Mouse (Mus musculus): ENCODE data around the gene Kbtbd12. TPM values are rescaled to one million over a fixed set of nuclear protein-coding genes. Genes with fewer than 3 reads are reported as not detected.

The Kbtbd12 gene
- polyA plus RNA-seq, 1 experiment from 2014 or later = not detected

DNA sequence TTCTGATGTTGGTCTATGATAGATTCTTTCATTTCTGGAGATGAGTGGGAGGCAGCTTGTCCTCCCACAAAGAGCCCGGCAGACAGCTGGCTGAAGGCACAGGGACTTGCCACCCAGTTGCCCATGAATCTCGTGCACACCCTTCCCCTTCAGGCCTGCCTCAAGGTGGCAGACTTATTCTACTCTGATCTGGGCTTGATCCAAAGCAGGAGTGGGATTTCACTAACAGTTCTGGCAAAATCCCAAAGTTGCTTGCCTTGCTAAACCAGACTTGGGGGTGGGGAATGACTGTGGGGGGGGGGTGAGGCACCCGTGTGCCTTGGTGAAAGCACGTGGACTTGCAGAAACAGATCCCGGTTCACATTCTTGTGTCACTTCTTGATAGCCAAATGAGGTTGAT lies 48.2 kb downstream of the Kbtbd12 start:
- H3K9ac ChIP-seq (replicated peaks; ENCODE audit: low read length) = no peak overlapping the region
- DNase-seq (ENCODE audit: low spot score) (peak; percentile 63), ATAC-seq (replicated peaks; ENCODE audit: insufficient number of reproducible peaks, low FRiP score, low TSS enrichment, low read depth) (no peak)
- WGBS = 37% methylated on average over 5 of the region's 5 CpGs
- no peak overlapping the region for H3K4me3 ChIP-seq (ENCODE audit: low read depth, low read length)
- H3K27ac ChIP-seq (replicated peaks; ENCODE audit: low read depth, low read length) = no peak overlapping the region
- no peaks in the 10 kb centered on the region for H3K36me3 ChIP-seq (replicated peaks; ENCODE audit: control insufficient read depth, insufficient read depth, low read depth, low read length)
- H3K4me2 ChIP-seq (ENCODE audit: low read depth, low read length) = no peak overlapping the region
- H3K4me1 ChIP-seq (ENCODE audit: control insufficient read depth, insufficient read depth, low read length) = no peaks in the 10 kb centered on the region
- H3K9me3 ChIP-seq (replicated peaks; ENCODE audit: control insufficient read depth, low read length) = no peaks in the 10 kb centered on the region
- no peaks in the 10 kb centered on the region for H3K27me3 ChIP-seq (ENCODE audit: control insufficient read depth, insufficient read depth, low read length)

DNA sequence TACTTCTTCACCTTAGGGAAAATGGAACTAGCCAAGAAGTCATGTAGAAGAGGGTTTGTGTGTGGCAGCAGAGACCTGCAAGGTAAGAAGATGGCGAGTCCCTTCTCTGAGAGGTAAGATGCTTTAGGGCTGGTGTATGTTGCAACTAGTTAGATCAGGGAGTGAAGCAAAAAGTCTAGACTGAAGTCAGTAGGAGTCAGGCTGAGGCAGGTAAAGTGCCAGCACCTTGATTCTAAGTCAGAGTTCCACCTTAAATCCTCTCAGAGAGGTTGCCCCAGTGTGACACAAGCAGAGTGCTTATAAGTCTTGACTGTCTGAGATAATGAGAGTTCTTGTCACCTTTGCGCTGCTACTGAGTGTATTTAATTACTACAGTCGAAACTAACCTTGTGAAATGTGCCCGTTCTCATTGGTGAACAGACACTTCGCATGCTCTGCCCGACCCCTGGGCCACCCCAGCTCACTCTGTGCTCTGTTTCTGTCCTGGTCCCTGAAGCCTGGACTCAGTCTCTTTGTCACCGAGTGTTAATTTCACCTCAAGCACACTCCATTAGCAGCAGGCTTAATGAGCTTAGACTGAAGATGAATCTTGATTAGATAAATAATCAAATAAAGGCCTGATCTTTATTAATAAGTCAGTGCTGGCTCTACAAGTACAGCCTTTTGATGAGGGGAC lies 49.0 kb downstream of the Kbtbd12 start:
- DNase-seq (ENCODE audit: low spot score) (no peak), ATAC-seq (replicated peaks; ENCODE audit: insufficient number of reproducible peaks, low FRiP score, low TSS enrichment, low read depth) (no peak)
- Histone ChIP-seq H3K4me1 (ENCODE audit: control insufficient read depth, insufficient read depth, low read length) (no peaks in the 10 kb centered on the region), H3K9ac (replicated peaks; ENCODE audit: low read length) (no peak overlapping the region), H3K27me3 (ENCODE audit: control insufficient read depth, insufficient read depth, low read length) (no peaks in the 10 kb centered on the region), H3K4me3 (ENCODE audit: low read depth, low read length) (no peak overlapping the region), H3K27ac (replicated peaks; ENCODE audit: low read depth, low read length) (no peak overlapping the region), H3K9me3 (replicated peaks; ENCODE audit: control insufficient read depth, low read length) (no peaks in the 10 kb centered on the region), H3K4me2 (ENCODE audit: low read depth, low read length) (no peak overlapping the region), H3K36me3 (replicated peaks; ENCODE audit: control insufficient read depth, insufficient read depth, low read depth, low read length) (no peaks in the 10 kb centered on the region)
- WGBS = 83% methylated on average over 7 of the region's 7 CpGs

DNA sequence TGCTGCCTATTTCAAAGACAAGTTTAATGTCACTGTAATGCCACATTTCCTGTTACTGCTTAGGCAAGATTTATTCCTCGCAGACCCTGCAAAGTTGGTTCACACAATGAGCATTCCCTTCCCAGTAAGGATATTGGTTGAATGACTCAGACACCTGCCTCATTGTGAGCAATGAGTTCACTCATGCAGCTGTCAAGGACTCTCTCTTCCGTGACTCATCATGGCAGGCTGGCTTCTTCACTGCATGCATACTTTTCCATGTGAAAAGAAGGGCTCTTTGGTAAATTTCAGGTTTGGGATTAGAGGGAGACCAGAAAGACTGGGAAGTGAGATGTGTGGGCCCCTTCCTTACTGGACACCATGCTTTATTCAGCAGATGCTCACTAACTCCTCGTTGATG lies 50.7 kb downstream of the Kbtbd12 start:
- Histone ChIP-seq H3K27me3 (ENCODE audit: control insufficient read depth, insufficient read depth, low read length) (no peaks in the 10 kb centered on the region), H3K27ac (replicated peaks; ENCODE audit: low read depth, low read length) (no peak overlapping the region), H3K4me2 (ENCODE audit: low read depth, low read length) (no peak overlapping the region), H3K36me3 (replicated peaks; ENCODE audit: control insufficient read depth, insufficient read depth, low read depth, low read length) (no peaks in the 10 kb centered on the region), H3K9me3 (replicated peaks; ENCODE audit: control insufficient read depth, low read length) (no peaks in the 10 kb centered on the region), H3K4me3 (ENCODE audit: low read depth, low read length) (no peak overlapping the region), H3K9ac (replicated peaks; ENCODE audit: low read length) (no peak overlapping the region), H3K4me1 (ENCODE audit: control insufficient read depth, insufficient read depth, low read length) (no peaks in the 10 kb centered on the region)
- WGBS = 85% methylated on average over 3 of the region's 3 CpGs
- no peak for ATAC-seq (replicated peaks; ENCODE audit: insufficient number of reproducible peaks, low FRiP score, low TSS enrichment, low read depth)
- no peak for DNase-seq (ENCODE audit: low spot score)

DNA sequence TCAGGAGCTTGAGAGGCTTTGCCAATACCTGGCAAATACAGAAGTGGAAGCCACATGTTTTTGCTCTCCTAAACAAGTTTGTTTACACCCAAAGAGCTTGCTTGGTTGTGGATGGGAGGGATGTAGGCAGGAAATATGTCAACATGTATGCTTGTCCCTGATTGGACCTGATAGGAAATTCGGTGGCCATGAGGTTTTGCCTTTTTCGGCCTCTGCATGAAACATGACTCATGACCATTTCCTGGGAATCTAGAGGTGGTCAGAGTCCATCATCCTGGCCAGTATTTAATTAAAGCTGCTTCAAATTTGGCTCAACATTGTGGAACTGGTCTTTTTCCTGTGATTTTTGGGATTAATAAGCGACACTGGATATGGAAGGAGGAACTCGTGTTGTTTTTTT lies 53.8 kb downstream of the Kbtbd12 start:
- Histone ChIP-seq H3K27ac (replicated peaks; ENCODE audit: low read depth, low read length) (no peak overlapping the region), H3K4me1 (ENCODE audit: control insufficient read depth, insufficient read depth, low read length) (no peaks in the 10 kb centered on the region), H3K4me3 (ENCODE audit: low read depth, low read length) (no peak overlapping the region), H3K27me3 (ENCODE audit: control insufficient read depth, insufficient read depth, low read length) (no peaks in the 10 kb centered on the region), H3K9ac (replicated peaks; ENCODE audit: low read length) (no peak overlapping the region), H3K36me3 (replicated peaks; ENCODE audit: control insufficient read depth, insufficient read depth, low read depth, low read length) (no peaks in the 10 kb centered on the region), H3K9me3 (replicated peaks; ENCODE audit: control insufficient read depth, low read length) (no peaks in the 10 kb centered on the region), H3K4me2 (ENCODE audit: low read depth, low read length) (no peak overlapping the region)
- DNase-seq (ENCODE audit: low spot score) (no peak), ATAC-seq (replicated peaks; ENCODE audit: insufficient number of reproducible peaks, low FRiP score, low TSS enrichment, low read depth) (no peak)
- WGBS = 82% methylated on average over 4 of the region's 4 CpGs

DNA sequence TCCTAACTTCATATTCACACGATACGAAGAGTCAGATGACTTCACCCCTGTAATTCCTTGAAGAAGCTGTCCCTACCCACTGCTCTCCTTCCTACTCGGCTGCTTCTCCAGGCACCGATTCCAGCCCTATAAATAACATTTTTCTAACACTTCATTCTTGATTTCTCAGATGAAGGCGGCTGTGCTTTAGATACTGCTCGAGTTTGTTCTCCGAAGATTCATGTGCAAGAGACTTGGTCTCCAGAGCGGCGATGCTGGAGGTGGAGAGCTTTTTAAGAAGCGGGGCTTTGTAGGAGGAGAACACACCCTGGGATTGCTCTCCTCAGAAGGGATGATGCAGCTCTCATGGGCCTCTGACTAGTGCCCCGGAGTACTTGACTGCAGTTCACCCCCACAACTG lies 61.3 kb downstream of the Kbtbd12 start:
- H3K27ac ChIP-seq (replicated peaks; ENCODE audit: low read depth, low read length) = no peak overlapping the region
- H3K27me3 ChIP-seq (ENCODE audit: control insufficient read depth, insufficient read depth, low read length) = no peaks in the 10 kb centered on the region
- WGBS = 87% methylated on average over 11 of the region's 11 CpGs
- H3K4me3 ChIP-seq (ENCODE audit: low read depth, low read length) = no peak overlapping the region
- H3K9ac ChIP-seq (replicated peaks; ENCODE audit: low read length) = no peak overlapping the region
- no peak overlapping the region for H3K4me2 ChIP-seq (ENCODE audit: low read depth, low read length)
- no peaks in the 10 kb centered on the region for H3K4me1 ChIP-seq (ENCODE audit: control insufficient read depth, insufficient read depth, low read length)
- ATAC-seq (replicated peaks; ENCODE audit: insufficient number of reproducible peaks, low FRiP score, low TSS enrichment, low read depth) (no peak), DNase-seq (ENCODE audit: low spot score) (no peak)
- H3K36me3 ChIP-seq (replicated peaks; ENCODE audit: control insufficient read depth, insufficient read depth, low read depth, low read length) = no peaks in the 10 kb centered on the region
- no peaks in the 10 kb centered on the region for H3K9me3 ChIP-seq (replicated peaks; ENCODE audit: control insufficient read depth, low read length)

DNA sequence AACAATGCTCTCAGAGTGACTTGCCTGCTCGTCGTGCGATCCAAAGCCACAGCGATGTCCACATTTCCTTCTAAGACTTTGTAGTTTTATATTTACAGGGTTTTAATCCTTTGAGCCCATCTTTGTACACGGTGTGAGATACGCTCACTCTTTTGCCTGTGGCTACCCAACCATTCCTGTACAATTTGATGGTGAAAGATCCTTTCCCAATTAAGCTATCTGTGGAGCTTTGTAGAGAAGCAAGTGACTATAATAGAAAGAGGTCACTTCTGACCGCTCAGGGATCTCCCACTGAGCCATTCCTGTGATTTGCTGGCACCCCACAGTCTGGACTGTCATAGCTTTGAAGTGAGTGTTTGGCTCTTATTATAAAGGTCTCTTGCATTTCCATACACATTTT lies 71.1 kb downstream of the Kbtbd12 start:
- ATAC-seq (replicated peaks; ENCODE audit: insufficient number of reproducible peaks, low FRiP score, low TSS enrichment, low read depth) (no peak), DNase-seq (ENCODE audit: low spot score) (no peak)
- Histone ChIP-seq H3K4me1 (ENCODE audit: control insufficient read depth, insufficient read depth, low read length) (no peaks in the 10 kb centered on the region), H3K4me3 (ENCODE audit: low read depth, low read length) (no peak overlapping the region), H3K9me3 (replicated peaks; ENCODE audit: control insufficient read depth, low read length) (no peaks in the 10 kb centered on the region), H3K4me2 (ENCODE audit: low read depth, low read length) (no peak overlapping the region), H3K36me3 (replicated peaks; ENCODE audit: control insufficient read depth, insufficient read depth, low read depth, low read length) (no peaks in the 10 kb centered on the region), H3K27ac (replicated peaks; ENCODE audit: low read depth, low read length) (no peak overlapping the region), H3K9ac (replicated peaks; ENCODE audit: low read length) (no peak overlapping the region), H3K27me3 (ENCODE audit: control insufficient read depth, insufficient read depth, low read length) (peaks cover 7% of the 10 kb centered on the region)
- WGBS = 4% methylated on average over 7 of the region's 7 CpGs

DNA sequence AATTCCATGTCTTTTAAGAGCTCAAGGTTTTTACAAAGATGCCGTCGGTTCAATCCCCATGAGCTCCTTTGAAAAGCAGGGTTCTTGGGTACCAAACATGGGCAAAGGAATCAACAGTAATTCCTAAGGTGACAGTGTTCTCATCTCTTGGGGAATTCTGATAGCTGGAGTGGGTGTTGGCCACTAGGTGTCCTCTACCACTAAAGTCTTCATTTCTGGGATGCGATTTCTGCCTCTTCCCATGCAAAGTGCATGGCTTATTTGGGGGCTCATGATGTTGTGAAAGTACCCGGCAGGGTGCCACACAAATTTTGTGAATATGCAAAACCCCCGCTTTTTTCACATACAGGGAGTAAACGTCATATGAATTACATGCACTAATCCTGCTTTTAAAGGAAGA lies 72.7 kb downstream of the Kbtbd12 start:
- Histone ChIP-seq H3K9ac (replicated peaks; ENCODE audit: low read length) (no peak overlapping the region), H3K27ac (replicated peaks; ENCODE audit: low read depth, low read length) (no peak overlapping the region), H3K4me1 (ENCODE audit: control insufficient read depth, insufficient read depth, low read length) (no peaks in the 10 kb centered on the region), H3K9me3 (replicated peaks; ENCODE audit: control insufficient read depth, low read length) (no peaks in the 10 kb centered on the region), H3K36me3 (replicated peaks; ENCODE audit: control insufficient read depth, insufficient read depth, low read depth, low read length) (no peaks in the 10 kb centered on the region), H3K4me2 (ENCODE audit: low read depth, low read length) (no peak overlapping the region), H3K27me3 (ENCODE audit: control insufficient read depth, insufficient read depth, low read length) (peaks cover 7% of the 10 kb centered on the region), H3K4me3 (ENCODE audit: low read depth, low read length) (no peak overlapping the region)
- DNase-seq (ENCODE audit: low spot score) (peak; percentile 41), ATAC-seq (replicated peaks; ENCODE audit: insufficient number of reproducible peaks, low FRiP score, low TSS enrichment, low read depth) (no peak)
- WGBS = 35% methylated on average over 6 of the region's 6 CpGs

DNA sequence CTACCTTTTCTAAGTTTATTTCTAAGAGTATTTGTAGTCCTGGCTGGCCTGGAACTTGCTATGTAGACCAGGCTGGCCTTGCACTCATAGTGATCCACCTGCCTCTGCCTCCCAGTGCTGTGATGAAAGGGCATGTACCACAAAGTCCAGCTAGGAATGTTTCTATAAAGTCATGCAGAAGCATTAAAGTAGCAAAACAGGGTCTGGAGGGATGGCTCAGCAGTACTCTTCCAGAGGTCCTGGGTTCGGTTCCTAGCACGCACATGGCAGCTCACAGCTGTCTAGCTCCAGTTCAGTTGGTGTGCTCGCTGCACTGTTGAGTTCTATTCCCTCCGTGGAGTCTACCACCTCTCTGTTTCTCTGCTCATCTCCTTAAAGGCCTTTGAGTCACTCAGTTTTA lies 77.6 kb downstream of the Kbtbd12 start:
- DNase-seq (ENCODE audit: low spot score) = no peak
- H3K4me1 ChIP-seq (ENCODE audit: control insufficient read depth, insufficient read depth, low read length) = no peaks in the 10 kb centered on the region
- no peak overlapping the region for H3K27ac ChIP-seq (replicated peaks; ENCODE audit: low read depth, low read length)
- ATAC-seq (replicated peaks; ENCODE audit: insufficient number of reproducible peaks, low FRiP score, low TSS enrichment, low read depth) = no peak
- H3K9ac ChIP-seq (replicated peaks; ENCODE audit: low read length) = no peak overlapping the region
- H3K4me2 ChIP-seq (ENCODE audit: low read depth, low read length) = no peak overlapping the region
- 82% methylated on average over 4 of the region's 4 CpGs for WGBS
- H3K4me3 ChIP-seq (ENCODE audit: low read depth, low read length) = no peak overlapping the region
- no peaks in the 10 kb centered on the region for H3K36me3 ChIP-seq (replicated peaks; ENCODE audit: control insufficient read depth, insufficient read depth, low read depth, low read length)
- H3K27me3 ChIP-seq (ENCODE audit: control insufficient read depth, insufficient read depth, low read length) = no peaks in the 10 kb centered on the region
- no peaks in the 10 kb centered on the region for H3K9me3 ChIP-seq (replicated peaks; ENCODE audit: control insufficient read depth, low read length)
